Mouse (Mus musculus) erythroblast, embryonic 14.5 days (primary cell): ENCODE data around the gene Nfib. TPM values are rescaled to one million over a fixed set of nuclear protein-coding genes. Genes with fewer than 3 reads are reported as not detected.
"Not testable (repeated sequence)": the region's sequence is repeated elsewhere in the genome, so short reads cannot be mapped to it uniquely, and the experiment has no call there.

Experiments used
- H3K27me3 ChIP-seq: 2 replicates; pipeline ENCODE4 v1.6.1; 2012; ENCODE audit warnings: inconsistent platforms; ENCODE audit not compliant: control insufficient read depth
- H3K36me3 ChIP-seq: 2 replicates; pipeline ENCODE4 v1.6.1; 2012; ENCODE audit warnings: mild to moderate bottlenecking, inconsistent platforms; ENCODE audit not compliant: control insufficient read depth
- H3K4me1 ChIP-seq: 2 replicates; pipeline ENCODE4 v1.6.1; 2012; ENCODE audit warnings: inconsistent platforms; ENCODE audit not compliant: control insufficient read depth
- H3K4me3 ChIP-seq: replicated peaks from 2 replicates; pipeline ENCODE3; 2012; ENCODE audit warnings: moderate library complexity, mild to moderate bottlenecking, inconsistent platforms
- H3K9me3 ChIP-seq: 2 replicates; pipeline ENCODE4 v1.6.1; 2012; ENCODE audit warnings: low read length, inconsistent platforms, mixed read lengths; ENCODE audit not compliant: control insufficient read depth
- GATA1 ChIP-seq: IDR thresholded peaks from 2 replicates; pipeline ENCODE4 v1.6.1; 2012; ENCODE audit warnings: low read length, inconsistent platforms, mixed read lengths
- TAL1 ChIP-seq: IDR thresholded peaks from 3 replicates; pipeline ENCODE4 v1.6.1; 2012; ENCODE audit warnings: low read length, inconsistent platforms, mixed read lengths
- polyA plus RNA-seq: library from polyadenylated mRNA; stranded (reverse); fragments of >175 nt; gene quantifications from 2 replicates; pipeline ENCODE4 v1.2.3, GENCODE M21; 2012

The Nfib gene
- polyA plus RNA-seq, 1 experiment, result not detected

DNA sequence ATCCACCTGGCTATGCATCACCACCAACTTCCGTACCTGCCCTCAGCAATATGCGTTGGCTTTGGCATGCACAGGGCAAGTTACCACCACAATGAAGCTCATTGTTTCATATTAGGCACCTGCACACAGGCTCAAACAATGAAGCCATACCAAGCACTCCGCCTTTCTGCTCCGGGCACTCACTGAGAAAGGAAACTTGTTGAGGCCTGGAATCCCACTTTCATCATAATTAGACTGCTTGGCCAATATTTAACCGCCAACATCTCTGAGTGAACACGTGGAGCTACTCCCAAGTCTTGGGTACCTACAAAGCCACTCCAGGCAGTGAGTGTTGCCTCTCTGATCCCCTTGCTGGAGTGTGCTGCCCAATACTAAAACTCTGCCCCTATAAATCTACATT is 422.0 kb downstream of the Nfib start:
- Histone ChIP-seq H3K9me3 (no peaks in the 10 kb centered on the region; the same call in 1 of the 2 replicates), H3K4me3 (no peak overlapping the region), H3K27me3 (no peaks in the 10 kb centered on the region), H3K36me3 (no peaks in the 10 kb centered on the region), H3K4me1 (no peaks in the 10 kb centered on the region)
- TF ChIP-seq GATA1 (no peak), TAL1 (no peak)

GRCm38 (mm10) chr4:82275996-82276395 is 429.6 kb downstream of the Nfib start:
- H3K36me3 ChIP-seq, result no peaks in the 10 kb centered on the region
- H3K4me3 ChIP-seq, result no peak overlapping the region
- no peaks in the 10 kb centered on the region for H3K4me1 ChIP-seq
- TF ChIP-seq GATA1 (no peak), TAL1 (no peak)
- no peaks in the 10 kb centered on the region for H3K27me3 ChIP-seq
- no peaks in the 10 kb centered on the region for H3K9me3 ChIP-seq

GRCm38 (mm10) chr4:82273049-82273754 is 432.3 kb downstream of the Nfib start:
- no peaks in the 10 kb centered on the region for H3K4me1 ChIP-seq
- H3K36me3 ChIP-seq, result no peaks in the 10 kb centered on the region
- H3K9me3 ChIP-seq, result no peaks in the 10 kb centered on the region; the same call in 1 of the 2 replicates
- TF ChIP-seq GATA1, result no peak
- H3K4me3 ChIP-seq, result no peak overlapping the region
- no peaks in the 10 kb centered on the region for H3K27me3 ChIP-seq

DNA sequence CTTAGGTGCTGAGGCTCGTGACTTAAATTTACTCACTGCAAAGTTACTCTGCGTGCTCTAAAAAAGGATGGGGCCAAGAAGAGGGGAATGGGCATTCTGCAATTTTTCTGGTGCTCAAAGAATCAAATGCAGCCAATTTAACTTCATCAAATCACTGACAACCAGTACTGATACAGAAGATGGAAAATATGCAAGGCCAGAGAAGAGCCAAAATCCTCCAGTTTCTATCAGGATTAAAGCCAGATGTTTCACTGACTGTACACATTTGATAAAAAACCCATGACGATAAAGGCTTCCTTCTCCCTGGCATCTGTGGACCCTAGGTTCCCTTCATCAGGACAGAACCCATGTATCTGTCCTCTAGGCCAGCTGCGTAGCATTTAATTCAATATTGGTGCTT is 433.5 kb downstream of the Nfib start:
- TF ChIP-seq TAL1 (no peak), GATA1 (no peak)
- Histone ChIP-seq H3K4me1 (no peaks in the 10 kb centered on the region), H3K4me3 (no peak overlapping the region), H3K27me3 (no peaks in the 10 kb centered on the region), H3K9me3 (no peaks in the 10 kb centered on the region; the same call in 1 of the 2 replicates), H3K36me3 (no peaks in the 10 kb centered on the region)

DNA sequence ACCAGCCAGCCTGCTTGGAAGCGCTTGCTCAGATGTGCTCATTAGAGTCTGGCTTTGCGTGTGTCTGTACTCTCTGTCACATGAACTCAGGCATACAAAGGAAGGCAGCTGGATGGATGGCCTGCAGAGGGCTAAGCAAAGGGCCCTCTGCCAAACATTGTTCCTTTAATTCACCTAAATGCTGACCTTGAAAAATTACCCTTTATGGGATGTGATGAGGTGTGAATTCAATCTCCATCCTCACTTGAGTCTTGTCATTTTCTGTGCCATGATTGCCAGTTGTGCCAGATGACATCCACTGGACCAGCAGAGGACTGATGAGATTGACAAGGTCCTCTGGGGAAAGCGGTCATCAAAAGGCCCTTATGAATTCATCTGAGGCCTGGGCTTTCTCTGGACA is 434.0 kb downstream of the Nfib start:
- H3K27me3 ChIP-seq, result no peaks in the 10 kb centered on the region
- H3K36me3 ChIP-seq, result no peaks in the 10 kb centered on the region
- no peaks in the 10 kb centered on the region; the same call in 1 of the 2 replicates for H3K9me3 ChIP-seq
- no peaks in the 10 kb centered on the region for H3K4me1 ChIP-seq
- H3K4me3 ChIP-seq, result no peak overlapping the region
- TF ChIP-seq GATA1 (no peak), TAL1 (no peak)

GRCm38 (mm10) chr4:82267832-82268778 is 437.4 kb downstream of the Nfib start:
- TF ChIP-seq TAL1 (no peak), GATA1 (no peak)
- H3K27me3 ChIP-seq, result no peaks in the 10 kb centered on the region
- no peaks in the 10 kb centered on the region for H3K4me1 ChIP-seq
- no peaks in the 10 kb centered on the region for H3K36me3 ChIP-seq
- no peak overlapping the region for H3K4me3 ChIP-seq
- H3K9me3 ChIP-seq, result no peaks in the 10 kb centered on the region; the same call in 1 of the 2 replicates

DNA sequence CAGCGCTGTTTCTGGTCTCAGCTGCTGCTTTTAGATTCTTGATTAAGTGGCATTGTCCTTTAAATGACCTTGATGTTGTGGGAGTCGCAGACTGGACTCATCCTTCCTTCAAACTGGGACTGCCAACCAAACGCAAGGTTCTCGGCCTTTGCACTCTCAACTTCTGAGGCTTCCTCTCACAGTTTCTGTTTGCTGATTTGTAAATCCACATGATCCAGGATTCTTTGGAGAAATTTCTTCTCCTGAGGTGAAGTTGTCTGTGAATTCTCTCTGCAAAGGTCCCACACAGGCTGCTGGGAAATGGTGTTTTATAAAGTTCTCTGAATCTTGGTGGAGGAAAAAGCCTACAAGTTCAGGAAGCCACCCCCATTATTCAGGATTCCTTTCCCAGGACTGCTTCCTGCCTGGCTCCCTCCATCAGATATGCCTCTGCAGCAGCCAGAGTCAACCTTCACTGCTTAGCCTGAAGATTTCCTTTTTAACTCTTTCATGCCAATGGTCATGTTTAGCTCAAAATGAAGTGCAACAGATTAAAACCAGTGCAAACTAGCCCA is 439.4 kb downstream of the Nfib start:
- Histone ChIP-seq H3K4me3 (no peak overlapping the region), H3K36me3 (no peaks in the 10 kb centered on the region), H3K27me3 (no peaks in the 10 kb centered on the region), H3K9me3 (no peaks in the 10 kb centered on the region; the same call in 1 of the 2 replicates), H3K4me1 (no peaks in the 10 kb centered on the region)
- TF ChIP-seq GATA1 (no peak), TAL1 (no peak)

GRCm38 (mm10) chr4:82258545-82258944 is 447.0 kb downstream of the Nfib start:
- not testable (repeated sequence) for H3K4me1 ChIP-seq, H3K27me3 ChIP-seq, H3K36me3 ChIP-seq, H3K4me3 ChIP-seq, H3K9me3 ChIP-seq

DNA sequence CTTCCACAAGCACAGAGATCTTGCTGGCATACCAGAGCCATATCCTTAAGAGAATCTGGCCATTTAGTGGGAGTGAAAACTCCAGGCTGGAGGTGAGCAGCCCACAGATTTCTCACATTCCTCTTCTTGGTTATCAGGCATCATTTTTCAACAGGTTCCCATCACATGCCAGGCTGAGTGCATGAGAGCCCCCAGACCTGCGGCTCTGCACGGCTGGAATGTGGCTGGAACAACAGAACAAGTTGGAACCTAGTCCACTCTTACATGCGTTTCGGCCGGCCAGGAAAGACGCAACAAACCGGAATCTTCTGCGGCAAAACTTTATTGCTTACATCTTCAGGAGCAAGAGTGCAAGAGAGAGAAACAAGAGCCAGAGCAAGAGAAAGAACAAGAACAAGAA is 453.5 kb downstream of the Nfib start:
- TF ChIP-seq TAL1, result no peak
- no peak for TF ChIP-seq GATA1
- Histone ChIP-seq H3K27me3 (no peaks in the 10 kb centered on the region), H3K4me3 (no peak overlapping the region)

DNA sequence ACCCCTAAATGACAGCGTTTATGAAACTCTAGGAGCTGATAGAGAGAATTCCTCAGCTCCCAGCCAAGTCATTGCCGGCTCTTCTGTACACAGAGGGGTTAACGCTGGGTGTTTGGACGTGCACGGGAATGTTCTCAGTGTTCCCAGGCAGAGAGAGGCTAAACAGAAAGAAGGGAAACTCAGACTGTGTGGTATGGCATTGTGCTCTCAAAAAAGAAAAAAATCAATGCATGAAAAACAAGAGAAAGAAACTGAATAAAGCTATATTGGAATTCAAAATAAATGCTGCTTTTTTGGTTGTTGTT is 455.2 kb downstream of the Nfib start:
- Histone ChIP-seq H3K9me3 (no peaks in the 10 kb centered on the region), H3K27me3 (no peaks in the 10 kb centered on the region), H3K4me3 (no peak overlapping the region), H3K36me3 (no peaks in the 10 kb centered on the region), H3K4me1 (no peaks in the 10 kb centered on the region)
- TF ChIP-seq GATA1 (no peak), TAL1 (no peak)

More for the DNA sequence above, 453.5 kb downstream of the Nfib start:
- Histone ChIP-seq H3K9me3 (no peaks in the 10 kb centered on the region), H3K36me3 (no peaks in the 10 kb centered on the region), H3K4me1 (no peaks in the 10 kb centered on the region)
